Mouse (Mus musculus): ENCODE data around the gene Cd200. TPM values are rescaled to one million over a fixed set of nuclear protein-coding genes. Genes with fewer than 3 reads are reported as not detected.
"Not testable (repeated sequence)": the region's sequence is repeated elsewhere in the genome, so short reads cannot be mapped to it uniquely, and the experiment has no call there.

Cd200 gene
- polyA plus RNA-seq, 1 experiment from 2014 or later = 31.3 TPM

- no peak overlapping the region for H3K4me2 ChIP-seq (replicated peaks; ENCODE audit: low read depth, low read length)
- no peak overlapping the region for H3K27ac ChIP-seq (ENCODE audit: low read depth, low read length)
- no peaks in the 10 kb centered on the region for H3K9me3 ChIP-seq (ENCODE audit: control insufficient read depth, low read length)
- no peaks in the 10 kb centered on the region for H3K4me1 ChIP-seq (ENCODE audit: control insufficient read depth, insufficient read depth, low read length)
- no peaks in the 10 kb centered on the region for H3K27me3 ChIP-seq (ENCODE audit: control insufficient read depth, insufficient read depth, low read length)
- no peaks in the 10 kb centered on the region for H3K36me3 ChIP-seq (ENCODE audit: control insufficient read depth, insufficient read depth, low read length)
- H3K4me3 ChIP-seq (ENCODE audit: low read length) = no peak overlapping the region
- peak; percentile 80; the same call in 1 of the 2 replicates for ATAC-seq (ENCODE audit: low FRiP score, low TSS enrichment)
- H3K9ac ChIP-seq (ENCODE audit: low read depth, low read length) = no peak overlapping the region
Measured at GRCm38 (mm10) chr16:45352875-45353274, 56.0 kb downstream of the Cd200 start.

GRCm38 (mm10) chr16:45350767-45351166 lies 58.1 kb downstream of the Cd200 start:
- no peaks in the 10 kb centered on the region for H3K4me1 ChIP-seq (ENCODE audit: control insufficient read depth, insufficient read depth, low read length)
- WGBS = 60% methylated on average over 4 of the region's 4 CpGs
- no peaks in the 10 kb centered on the region for H3K9me3 ChIP-seq (ENCODE audit: control insufficient read depth, low read length)
- H3K27me3 ChIP-seq (ENCODE audit: control insufficient read depth, insufficient read depth, low read length) = no peaks in the 10 kb centered on the region
- H3K9ac ChIP-seq (ENCODE audit: low read depth, low read length) = no peak overlapping the region
- no peak for ATAC-seq (ENCODE audit: low FRiP score, low TSS enrichment)
- no peak overlapping the region for H3K27ac ChIP-seq (ENCODE audit: low read depth, low read length)
- H3K4me3 ChIP-seq (ENCODE audit: low read length) = no peak overlapping the region
- H3K4me2 ChIP-seq (replicated peaks; ENCODE audit: low read depth, low read length) = no peak overlapping the region
- H3K36me3 ChIP-seq (ENCODE audit: control insufficient read depth, insufficient read depth, low read length) = no peaks in the 10 kb centered on the region

DNA sequence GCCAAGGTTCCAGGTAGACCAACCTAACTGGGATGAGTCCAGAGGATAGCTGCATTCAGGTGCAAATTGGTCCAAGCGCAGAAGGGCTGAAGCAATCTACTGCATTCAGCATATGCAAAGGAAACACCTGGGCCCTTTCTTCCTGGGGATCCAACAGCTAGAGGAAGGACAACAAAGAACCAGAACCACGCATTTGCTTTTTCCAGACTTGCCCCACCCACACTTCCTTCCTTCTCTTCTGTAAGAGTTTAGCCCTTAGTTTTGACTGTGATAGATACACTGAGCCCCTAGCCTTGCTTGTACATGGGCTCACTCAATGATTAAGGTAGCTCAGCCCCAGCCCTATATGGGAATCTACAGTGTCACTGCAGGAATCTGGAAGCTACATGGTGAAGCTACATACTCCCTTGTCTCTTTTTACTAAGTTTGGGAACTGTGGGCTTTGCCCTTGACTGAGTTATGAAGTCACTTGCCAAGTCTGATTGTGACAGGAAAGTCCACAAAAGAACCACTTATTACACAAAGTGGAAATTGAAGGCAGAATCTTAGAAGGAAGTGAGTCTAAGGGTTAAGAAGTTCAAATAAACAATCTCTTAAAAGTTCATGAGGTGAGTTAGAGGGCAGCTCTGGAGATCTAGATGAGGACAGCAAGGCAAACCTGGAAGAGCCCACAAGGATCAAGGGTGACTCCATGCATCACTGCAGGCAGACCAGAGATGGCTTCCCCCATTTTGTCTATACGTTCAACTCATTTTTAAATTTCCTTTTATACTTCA lies 59.1 kb downstream of the Cd200 start:
- no peak overlapping the region for H3K4me3 ChIP-seq (ENCODE audit: low read length)
- no peaks in the 10 kb centered on the region for H3K9me3 ChIP-seq (ENCODE audit: control insufficient read depth, low read length)
- H3K4me1 ChIP-seq (ENCODE audit: control insufficient read depth, insufficient read depth, low read length) = no peaks in the 10 kb centered on the region
- WGBS = 72% methylated on average over 3 of the region's 3 CpGs
- no peaks in the 10 kb centered on the region for H3K27me3 ChIP-seq (ENCODE audit: control insufficient read depth, insufficient read depth, low read length)
- no peak overlapping the region for H3K9ac ChIP-seq (ENCODE audit: low read depth, low read length)
- no peaks in the 10 kb centered on the region for H3K36me3 ChIP-seq (ENCODE audit: control insufficient read depth, insufficient read depth, low read length)
- ATAC-seq (ENCODE audit: low FRiP score, low TSS enrichment) = no peak
- no peak overlapping the region for H3K27ac ChIP-seq (ENCODE audit: low read depth, low read length)
- H3K4me2 ChIP-seq (replicated peaks; ENCODE audit: low read depth, low read length) = no peak overlapping the region

- not testable (repeated sequence) for H3K4me1 ChIP-seq (ENCODE audit: control insufficient read depth, insufficient read depth, low read length); H3K36me3 ChIP-seq (ENCODE audit: control insufficient read depth, insufficient read depth, low read length); H3K4me2 ChIP-seq (replicated peaks; ENCODE audit: low read depth, low read length); ATAC-seq (ENCODE audit: low FRiP score, low TSS enrichment); H3K9ac ChIP-seq (ENCODE audit: low read depth, low read length); H3K27ac ChIP-seq (ENCODE audit: low read depth, low read length); H3K4me3 ChIP-seq (ENCODE audit: low read length); H3K27me3 ChIP-seq (ENCODE audit: control insufficient read depth, insufficient read depth, low read length); H3K9me3 ChIP-seq (ENCODE audit: control insufficient read depth, low read length)
- 88% methylated on average over 5 of the region's 9 CpGs for WGBS
Measured at GRCm38 (mm10) chr16:45348238-45348637, 60.6 kb downstream of the Cd200 start.

GRCm38 (mm10) chr16:45346930-45347387 lies 61.9 kb downstream of the Cd200 start:
- H3K27me3 ChIP-seq (ENCODE audit: control insufficient read depth, insufficient read depth, low read length) = no peaks in the 10 kb centered on the region
- H3K9ac ChIP-seq (ENCODE audit: low read depth, low read length) = no peak overlapping the region
- H3K4me2 ChIP-seq (replicated peaks; ENCODE audit: low read depth, low read length) = no peak overlapping the region
- no peaks in the 10 kb centered on the region for H3K4me1 ChIP-seq (ENCODE audit: control insufficient read depth, insufficient read depth, low read length)
- H3K9me3 ChIP-seq (ENCODE audit: control insufficient read depth, low read length) = no peaks in the 10 kb centered on the region
- ATAC-seq (ENCODE audit: low FRiP score, low TSS enrichment) = no peak
- H3K36me3 ChIP-seq (ENCODE audit: control insufficient read depth, insufficient read depth, low read length) = no peaks in the 10 kb centered on the region
- H3K27ac ChIP-seq (ENCODE audit: low read depth, low read length) = no peak overlapping the region
- 87% methylated on average over 5 of the region's 5 CpGs for WGBS
- H3K4me3 ChIP-seq (ENCODE audit: low read length) = no peak overlapping the region

- Histone ChIP-seq H3K27me3 (ENCODE audit: control insufficient read depth, insufficient read depth, low read length) (no peaks in the 10 kb centered on the region), H3K27ac (ENCODE audit: low read depth, low read length) (no peak overlapping the region), H3K9me3 (ENCODE audit: control insufficient read depth, low read length) (no peaks in the 10 kb centered on the region), H3K4me1 (ENCODE audit: control insufficient read depth, insufficient read depth, low read length) (no peaks in the 10 kb centered on the region), H3K4me2 (replicated peaks; ENCODE audit: low read depth, low read length) (no peak overlapping the region), H3K4me3 (ENCODE audit: low read length) (no peak overlapping the region), H3K36me3 (ENCODE audit: control insufficient read depth, insufficient read depth, low read length) (no peaks in the 10 kb centered on the region), H3K9ac (ENCODE audit: low read depth, low read length) (no peak overlapping the region)
- 91% methylated on average over 2 of the region's 2 CpGs for WGBS
- no peak for ATAC-seq (ENCODE audit: low FRiP score, low TSS enrichment)
Measured at GRCm38 (mm10) chr16:45346367-45346766, 62.5 kb downstream of the Cd200 start.

- H3K9me3 ChIP-seq (ENCODE audit: control insufficient read depth, low read length) = no peaks in the 10 kb centered on the region
- H3K4me1 ChIP-seq (ENCODE audit: control insufficient read depth, insufficient read depth, low read length) = no peaks in the 10 kb centered on the region
- no peak overlapping the region for H3K9ac ChIP-seq (ENCODE audit: low read depth, low read length)
- H3K4me2 ChIP-seq (replicated peaks; ENCODE audit: low read depth, low read length) = no peak overlapping the region
- ATAC-seq (ENCODE audit: low FRiP score, low TSS enrichment) = no peak
- H3K36me3 ChIP-seq (ENCODE audit: control insufficient read depth, insufficient read depth, low read length) = no peaks in the 10 kb centered on the region
- H3K4me3 ChIP-seq (ENCODE audit: low read length) = no peak overlapping the region
- no peak overlapping the region for H3K27ac ChIP-seq (ENCODE audit: low read depth, low read length)
- no peaks in the 10 kb centered on the region for H3K27me3 ChIP-seq (ENCODE audit: control insufficient read depth, insufficient read depth, low read length)
- 82% methylated on average over 2 of the region's 2 CpGs for WGBS
Measured at GRCm38 (mm10) chr16:45344879-45345278, 64.0 kb downstream of the Cd200 start.

GRCm38 (mm10) chr16:45336478-45336877 lies 72.4 kb downstream of the Cd200 start:
- Histone ChIP-seq H3K9me3 (ENCODE audit: control insufficient read depth, low read length) (no peaks in the 10 kb centered on the region), H3K27ac (ENCODE audit: low read depth, low read length) (no peak overlapping the region), H3K27me3 (ENCODE audit: control insufficient read depth, insufficient read depth, low read length) (no peaks in the 10 kb centered on the region), H3K4me2 (replicated peaks; ENCODE audit: low read depth, low read length) (no peak overlapping the region), H3K4me3 (ENCODE audit: low read length) (no peak overlapping the region), H3K9ac (ENCODE audit: low read depth, low read length) (no peak overlapping the region), H3K4me1 (ENCODE audit: control insufficient read depth, insufficient read depth, low read length) (no peaks in the 10 kb centered on the region), H3K36me3 (ENCODE audit: control insufficient read depth, insufficient read depth, low read length) (no peaks in the 10 kb centered on the region)
- 0 out of 2 replicates have a peak, but pooled peaks have one; percentile 16 for ATAC-seq (ENCODE audit: low FRiP score, low TSS enrichment)
- 32% methylated on average over 1 of the region's 1 CpGs for WGBS

GRCm38 (mm10) chr16:45334891-45335290 lies 74.0 kb downstream of the Cd200 start:
- 85% methylated on average over 5 of the region's 5 CpGs for WGBS
- no peak overlapping the region for H3K27ac ChIP-seq (ENCODE audit: low read depth, low read length)
- no peak for ATAC-seq (ENCODE audit: low FRiP score, low TSS enrichment)
- no peaks in the 10 kb centered on the region for H3K9me3 ChIP-seq (ENCODE audit: control insufficient read depth, low read length)
- H3K9ac ChIP-seq (ENCODE audit: low read depth, low read length) = no peak overlapping the region
- H3K4me1 ChIP-seq (ENCODE audit: control insufficient read depth, insufficient read depth, low read length) = no peaks in the 10 kb centered on the region
- no peak overlapping the region for H3K4me3 ChIP-seq (ENCODE audit: low read length)
- no peaks in the 10 kb centered on the region for H3K27me3 ChIP-seq (ENCODE audit: control insufficient read depth, insufficient read depth, low read length)
- H3K36me3 ChIP-seq (ENCODE audit: control insufficient read depth, insufficient read depth, low read length) = no peaks in the 10 kb centered on the region
- no peak overlapping the region for H3K4me2 ChIP-seq (replicated peaks; ENCODE audit: low read depth, low read length)
